Mouse (Mus musculus) forebrain, embryonic 15.5 days (tissue): ENCODE results near the gene Hmga2. TPM values are rescaled to one million over a fixed set of nuclear protein-coding genes. Genes with fewer than 3 reads are reported as not detected.
A peak's percentile ranks its signal among the peaks of the same experiment; 100 is the strongest.

Experiments used
- ATAC-seq: fragments of 200-750 bp; cut with Nextera tagmentation; replicated peaks from 2 replicates; pipeline ENCODE4 v1.8.0; 2017; ENCODE audit warnings: mild to moderate bottlenecking, moderate TSS enrichment, moderate library complexity
- H3K27ac ChIP-seq: fragments of 300-500 bp; sonication (generic); replicated peaks from 2 replicates; pipeline ENCODE4 v1.5.1; 2015; ENCODE audit warnings: mild to moderate bottlenecking, inconsistent platforms
- H3K27me3 ChIP-seq: fragments of 300-500 bp; sonication (generic); 2 replicates; pipeline ENCODE4 v1.6.1; 2015; ENCODE audit warnings: inconsistent platforms
- H3K36me3 ChIP-seq: fragments of 300-500 bp; sonication (generic); 2 replicates; pipeline ENCODE4 v1.6.1; 2015; ENCODE audit warnings: mild to moderate bottlenecking, inconsistent platforms
- H3K4me1 ChIP-seq: fragments of 300-500 bp; sonication (generic); 2 replicates; pipeline ENCODE4 v1.6.1; 2015; ENCODE audit warnings: inconsistent platforms
- H3K4me2 ChIP-seq: fragments of 300-500 bp; sonication (generic); replicated peaks from 2 replicates; pipeline ENCODE4 v1.6.1; 2015; ENCODE audit warnings: mild to moderate bottlenecking, inconsistent platforms
- H3K4me3 ChIP-seq: fragments of 300-500 bp; sonication (generic); 2 replicates; pipeline ENCODE4 v1.5.1; 2015; ENCODE audit warnings: mild to moderate bottlenecking, inconsistent platforms
- H3K9ac ChIP-seq: fragments of 300-500 bp; sonication (generic); replicated peaks from 2 replicates; pipeline ENCODE4 v1.6.1; 2015; ENCODE audit warnings: mild to moderate bottlenecking, inconsistent platforms
- H3K9me3 ChIP-seq: fragments of 300-500 bp; sonication (generic); 2 replicates; pipeline ENCODE4 v1.6.1; 2016; ENCODE audit warnings: inconsistent platforms
- WGBS: fragments of 180-500 bp; shearing (Covaris S2); methylation state at CpG from one replicate; pipeline ENCODE4 v1.1.7; 2015; ENCODE audit warnings: mixed read lengths; 5-methylcytosine and 5-hydroxymethylcytosine counted together
- polyA plus RNA-seq: library from polyadenylated mRNA; unstranded; fragments of >200 nt; fragmentation: Nextera tagmentation; extraction: Ambion mirVana; gene quantifications from 2 replicates; pipeline ENCODE4 v1.2.1, GENCODE M21; 2015

Hmga2 gene
- polyA plus RNA-seq, 1 experiment from 2014 or later: 1.4 TPM

DNA sequence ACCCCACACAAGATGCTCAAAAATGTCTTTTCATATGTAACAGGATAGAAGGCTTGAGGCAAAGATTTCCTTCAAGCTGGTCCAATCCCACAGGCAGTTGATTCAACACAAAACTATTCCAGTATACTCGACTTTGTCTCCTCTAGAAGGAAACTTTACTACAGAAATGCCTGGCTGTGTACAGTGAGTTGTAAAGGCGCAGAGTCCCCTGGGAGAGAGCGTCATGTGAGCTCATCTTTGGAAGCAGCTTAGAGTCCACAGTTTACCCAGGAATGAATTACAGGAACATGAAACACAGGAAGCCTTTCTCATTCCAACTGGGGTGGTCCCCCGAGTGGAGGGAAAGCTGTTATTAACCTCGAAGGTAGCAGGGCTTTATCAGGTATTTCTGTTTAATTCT, 11.1 kb downstream of the Hmga2 start:
- Histone ChIP-seq H3K27ac (no peak overlapping the region), H3K9me3 (no peaks in the 10 kb centered on the region), H3K36me3 (no peaks in the 10 kb centered on the region), H3K4me2 (no peak overlapping the region), H3K4me3 (no peak overlapping the region), H3K27me3 (no peaks in the 10 kb centered on the region), H3K9ac (no peak overlapping the region), H3K4me1 (no peaks in the 10 kb centered on the region)
- WGBS: 78% methylated on average over 5 of the region's 5 CpGs
- no peak for ATAC-seq

DNA sequence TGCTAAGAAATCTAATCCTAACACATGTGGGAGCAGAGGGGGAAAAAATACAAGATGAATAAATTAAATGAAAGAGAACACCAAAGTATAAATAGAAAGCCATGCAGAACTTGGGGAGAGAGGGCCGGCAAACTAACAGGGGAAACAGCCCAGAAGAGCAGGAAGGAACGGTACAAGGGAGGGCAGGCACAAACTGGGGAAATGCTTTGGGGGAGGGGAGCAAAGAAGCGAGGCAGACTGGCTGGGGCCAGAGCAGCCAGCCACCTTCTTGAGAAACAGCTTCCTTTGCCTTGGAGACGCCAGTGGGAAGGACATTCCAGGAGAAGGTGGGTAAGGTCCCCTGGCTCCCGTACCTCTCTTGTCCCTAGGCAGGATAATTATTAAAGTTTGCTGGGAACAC, 14.5 kb downstream of the Hmga2 start:
- Histone ChIP-seq H3K36me3 (no peaks in the 10 kb centered on the region), H3K27ac (no peak overlapping the region), H3K4me2 (no peak overlapping the region), H3K4me3 (no peak overlapping the region), H3K4me1 (no peaks in the 10 kb centered on the region), H3K9me3 (no peaks in the 10 kb centered on the region), H3K9ac (no peak overlapping the region), H3K27me3 (no peaks in the 10 kb centered on the region)
- 34% methylated on average over 5 of the region's 5 CpGs for WGBS
- no peak for ATAC-seq

DNA sequence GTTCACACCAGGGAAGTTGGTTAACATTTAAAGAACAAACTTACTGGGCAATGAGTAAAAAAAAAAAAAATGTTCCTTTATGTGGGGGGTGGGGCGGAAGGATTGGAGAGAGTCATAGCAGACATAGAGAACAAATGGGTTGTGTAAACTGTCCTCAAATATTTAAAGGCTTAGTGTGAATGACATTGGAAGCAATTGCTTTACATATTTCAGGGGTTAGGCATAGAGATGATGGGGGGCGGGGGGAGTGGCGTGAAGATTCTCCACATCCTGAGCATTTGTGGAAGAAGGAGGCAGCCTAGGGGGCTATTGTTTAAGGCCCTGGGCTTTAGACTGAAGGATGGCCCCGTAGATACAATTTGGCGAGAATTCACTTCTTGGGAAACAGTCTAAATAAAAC, 15.0 kb downstream of the Hmga2 start:
- Histone ChIP-seq H3K4me2 (no peak overlapping the region), H3K27ac (no peak overlapping the region), H3K4me3 (no peak overlapping the region), H3K9ac (no peak overlapping the region), H3K36me3 (no peaks in the 10 kb centered on the region), H3K27me3 (no peaks in the 10 kb centered on the region), H3K9me3 (no peaks in the 10 kb centered on the region), H3K4me1 (no peaks in the 10 kb centered on the region)
- no peak for ATAC-seq
- 88% methylated on average over 5 of the region's 5 CpGs for WGBS

DNA sequence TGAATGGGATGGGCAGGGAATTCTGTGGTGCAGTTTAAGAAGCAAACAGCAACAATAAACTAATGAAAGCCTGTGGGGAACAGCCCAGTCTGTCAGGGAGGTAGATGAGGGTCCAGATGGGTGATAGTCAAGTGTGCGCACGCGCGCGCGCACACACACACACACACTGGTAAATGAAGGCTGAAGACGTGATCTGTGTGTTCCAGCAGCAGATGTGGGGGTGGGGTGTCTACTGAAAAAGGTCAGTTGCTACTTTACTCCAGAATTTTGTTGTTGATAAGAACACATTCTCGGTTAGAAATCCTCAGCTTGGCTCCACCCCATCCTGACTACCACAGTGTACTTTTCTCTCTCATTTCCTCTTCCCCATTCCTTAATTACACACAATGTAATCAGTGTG, 17.4 kb downstream of the Hmga2 start:
- H3K36me3 ChIP-seq: no peaks in the 10 kb centered on the region
- no peaks in the 10 kb centered on the region for H3K4me1 ChIP-seq
- H3K4me3 ChIP-seq: no peak overlapping the region
- 92% methylated on average over 8 of the region's 8 CpGs for WGBS
- no peak overlapping the region for H3K4me2 ChIP-seq
- H3K9me3 ChIP-seq: no peaks in the 10 kb centered on the region
- H3K27ac ChIP-seq: no peak overlapping the region
- no peak for ATAC-seq
- no peaks in the 10 kb centered on the region for H3K27me3 ChIP-seq
- H3K9ac ChIP-seq: no peak overlapping the region

DNA sequence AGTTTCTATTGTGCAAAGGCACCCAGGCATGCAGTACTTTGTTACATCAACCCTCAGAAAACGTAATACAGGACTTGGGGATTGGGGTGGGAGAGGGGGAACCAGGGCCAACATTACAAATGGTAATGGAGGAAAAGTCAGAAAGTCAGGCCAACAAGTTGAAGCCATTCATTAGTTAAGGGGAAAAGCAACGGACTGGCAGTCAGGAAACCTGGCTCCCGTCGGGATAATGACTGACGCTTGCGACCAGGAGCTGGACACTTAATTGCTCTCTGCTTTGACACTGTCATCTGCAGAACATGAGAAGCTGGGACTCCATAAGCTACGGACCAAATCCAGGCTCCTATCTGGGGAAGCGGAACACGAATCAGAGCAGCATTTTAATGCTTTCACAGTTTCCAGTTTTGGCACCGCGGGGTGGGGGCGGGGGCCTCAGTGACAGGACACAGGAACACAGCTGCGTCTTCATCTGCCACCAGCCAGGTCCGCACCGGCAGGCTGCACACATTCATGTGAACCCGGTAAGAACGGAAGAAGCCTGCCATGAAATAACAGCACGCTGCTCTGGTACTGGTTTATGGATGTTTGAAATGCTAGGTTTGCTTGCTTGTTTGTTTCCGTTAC, 26.5 kb downstream of the Hmga2 start:
- 37% methylated on average over 19 of the region's 19 CpGs for WGBS
- Histone ChIP-seq H3K4me3 (0 out of 2 replicates have a peak overlapping the region, but pooled peaks have one; percentile 11), H3K4me2 (peak overlapping the region; percentile 37), H3K27me3 (no peaks in the 10 kb centered on the region), H3K9me3 (no peaks in the 10 kb centered on the region), H3K9ac (0 out of 2 replicates have a peak overlapping the region, but pooled peaks have one; percentile 19), H3K27ac (no peak overlapping the region), H3K4me1 (peaks cover 10% of the 10 kb centered on the region), H3K36me3 (no peaks in the 10 kb centered on the region)
- no peak for ATAC-seq

DNA sequence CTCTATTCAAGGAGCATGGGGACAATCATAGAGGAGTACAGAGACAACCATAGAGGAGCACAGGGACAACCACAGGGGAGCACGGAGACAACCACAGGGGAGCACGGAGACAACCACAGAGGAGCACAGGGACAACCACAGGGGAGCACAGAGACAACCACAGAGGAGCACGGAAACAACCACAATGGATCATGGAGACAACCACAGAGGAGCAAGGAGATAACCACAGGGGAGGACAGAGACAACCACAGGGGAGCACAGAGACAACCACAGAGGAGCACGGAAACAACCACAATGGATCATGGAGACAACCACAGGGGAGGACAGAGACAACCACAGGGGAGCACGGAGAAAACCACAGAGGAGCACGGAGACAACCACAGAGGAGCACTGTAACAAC, 29.5 kb downstream of the Hmga2 start:
- no peak overlapping the region for H3K27ac ChIP-seq
- H3K9me3 ChIP-seq: no peaks in the 10 kb centered on the region
- no peak overlapping the region for H3K9ac ChIP-seq
- H3K36me3 ChIP-seq: no peaks in the 10 kb centered on the region
- H3K4me1 ChIP-seq: peaks cover 10% of the 10 kb centered on the region
- no peak overlapping the region for H3K4me2 ChIP-seq
- no peak for ATAC-seq
- WGBS: 97% methylated on average over 6 of the region's 6 CpGs
- no peak overlapping the region for H3K4me3 ChIP-seq
- H3K27me3 ChIP-seq: no peaks in the 10 kb centered on the region

DNA sequence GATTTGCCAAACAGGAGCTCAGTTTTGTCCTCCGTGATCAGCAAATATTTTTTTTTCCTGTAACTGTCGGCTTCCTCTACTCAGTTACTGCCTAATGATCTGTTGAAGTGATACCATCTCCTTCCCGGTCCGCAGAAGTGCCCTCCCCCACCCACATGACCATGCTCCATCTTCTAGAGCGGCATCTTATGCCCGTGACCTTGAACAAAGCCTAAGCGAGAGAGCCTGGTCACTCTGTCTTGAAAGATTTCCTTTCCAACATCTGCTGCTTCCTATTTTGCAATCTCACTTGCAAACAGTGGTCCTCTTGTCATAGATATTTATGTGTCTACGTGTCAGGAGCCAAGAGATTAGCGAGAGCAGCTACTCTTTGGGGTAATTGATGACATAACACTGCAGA, 30.1 kb downstream of the Hmga2 start:
- Histone ChIP-seq H3K27me3 (no peaks in the 10 kb centered on the region), H3K9me3 (no peaks in the 10 kb centered on the region), H3K36me3 (no peaks in the 10 kb centered on the region), H3K9ac (no peak overlapping the region), H3K4me3 (no peak overlapping the region), H3K4me2 (no peak overlapping the region), H3K4me1 (peaks cover 10% of the 10 kb centered on the region), H3K27ac (no peak overlapping the region)
- 88% methylated on average over 9 of the region's 9 CpGs for WGBS
- ATAC-seq: no peak

DNA sequence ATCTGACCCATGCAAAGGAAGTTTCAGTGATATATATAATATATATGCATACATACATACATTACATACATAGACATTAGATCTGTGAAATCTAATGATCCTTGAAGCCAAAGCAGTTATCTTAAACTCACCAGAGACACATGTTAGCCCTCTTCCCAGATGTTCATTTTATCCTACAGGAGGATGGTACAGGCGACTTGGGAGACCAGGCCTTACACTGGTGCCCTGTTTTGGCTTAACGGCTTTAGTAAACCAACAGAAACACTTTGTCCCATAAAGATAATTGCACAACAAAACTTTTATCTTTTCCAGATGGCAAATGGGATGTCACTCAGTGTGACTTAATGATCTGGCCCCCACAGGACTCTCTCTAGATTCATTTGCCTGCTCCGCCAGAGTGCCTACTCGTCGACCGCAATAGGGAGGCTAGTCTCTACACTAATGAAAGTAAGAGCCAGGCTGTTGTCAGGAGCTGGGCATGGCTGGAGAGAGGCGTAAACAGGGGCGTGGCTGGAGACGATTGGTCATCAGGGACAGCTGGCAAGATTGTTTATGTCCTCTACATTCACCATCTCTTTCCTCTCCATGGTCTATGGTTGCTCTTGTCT, 31.7 kb downstream of the Hmga2 start:
- Histone ChIP-seq H3K9ac (no peak overlapping the region), H3K4me3 (no peak overlapping the region), H3K36me3 (no peaks in the 10 kb centered on the region), H3K27ac (no peak overlapping the region), H3K27me3 (no peaks in the 10 kb centered on the region), H3K9me3 (no peaks in the 10 kb centered on the region), H3K4me2 (no peak overlapping the region), H3K4me1 (peaks cover 5% of the 10 kb centered on the region)
- 84% methylated on average over 9 of the region's 9 CpGs for WGBS
- ATAC-seq: no peak

DNA sequence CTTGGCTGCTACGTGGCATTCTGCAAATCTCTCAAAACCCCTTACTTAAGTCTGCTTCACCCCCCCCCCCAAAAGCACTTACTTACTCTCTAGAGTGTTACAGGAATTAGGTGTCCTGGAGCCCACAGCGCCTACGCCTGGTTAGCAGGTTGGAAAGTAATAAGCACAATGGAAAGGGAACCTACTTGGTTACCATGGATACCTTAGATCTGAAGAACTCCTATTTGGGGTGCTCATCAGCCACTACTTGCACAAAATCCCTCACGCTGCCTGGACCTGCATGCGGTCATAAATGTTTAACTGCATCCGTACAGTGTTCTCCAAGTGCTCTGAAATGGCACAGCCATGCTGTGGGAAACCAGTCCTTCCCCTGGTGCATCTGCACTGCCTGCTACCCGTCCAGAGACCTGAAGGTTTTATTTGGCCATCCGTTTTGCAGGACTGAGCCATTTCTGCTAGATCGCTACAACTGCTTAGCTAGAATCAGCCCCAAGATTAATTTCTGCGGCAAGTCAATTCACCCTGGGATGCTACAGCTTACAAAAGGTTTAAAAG, 32.4 kb downstream of the Hmga2 start:
- no peak; the same call in 1 of the 2 replicates for ATAC-seq
- Histone ChIP-seq H3K4me3 (no peak overlapping the region), H3K4me2 (no peak overlapping the region), H3K27me3 (no peaks in the 10 kb centered on the region), H3K9me3 (no peaks in the 10 kb centered on the region), H3K9ac (no peak overlapping the region), H3K27ac (no peak overlapping the region), H3K4me1 (no peaks in the 10 kb centered on the region), H3K36me3 (no peaks in the 10 kb centered on the region)
- WGBS: 54% methylated on average over 10 of the region's 10 CpGs

DNA sequence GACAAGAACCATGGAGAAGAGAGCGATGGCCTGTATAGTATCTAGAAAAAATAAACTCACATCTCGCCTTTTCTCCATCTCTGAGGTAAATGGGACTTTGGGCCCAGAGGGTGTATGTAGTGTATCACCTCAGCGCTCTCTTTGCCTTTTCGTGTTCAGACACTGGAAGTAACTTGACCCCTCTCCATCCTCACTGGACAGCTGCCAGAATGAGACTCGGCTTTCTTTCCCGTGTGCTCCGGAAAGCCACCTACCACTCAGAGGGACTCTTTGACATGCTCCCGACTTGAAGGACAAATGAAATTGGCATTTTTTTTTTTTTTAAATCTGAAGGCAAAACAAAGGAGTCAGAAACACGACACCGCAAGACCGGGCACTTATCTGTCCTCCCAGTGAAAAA, 35.0 kb downstream of the Hmga2 start:
- Histone ChIP-seq H3K27ac (no peak overlapping the region), H3K27me3 (no peaks in the 10 kb centered on the region), H3K36me3 (no peaks in the 10 kb centered on the region), H3K4me1 (no peaks in the 10 kb centered on the region), H3K4me2 (no peak overlapping the region), H3K4me3 (no peak overlapping the region), H3K9ac (no peak overlapping the region), H3K9me3 (no peaks in the 10 kb centered on the region)
- 25% methylated on average over 11 of the region's 11 CpGs for WGBS
- ATAC-seq: no peak

DNA sequence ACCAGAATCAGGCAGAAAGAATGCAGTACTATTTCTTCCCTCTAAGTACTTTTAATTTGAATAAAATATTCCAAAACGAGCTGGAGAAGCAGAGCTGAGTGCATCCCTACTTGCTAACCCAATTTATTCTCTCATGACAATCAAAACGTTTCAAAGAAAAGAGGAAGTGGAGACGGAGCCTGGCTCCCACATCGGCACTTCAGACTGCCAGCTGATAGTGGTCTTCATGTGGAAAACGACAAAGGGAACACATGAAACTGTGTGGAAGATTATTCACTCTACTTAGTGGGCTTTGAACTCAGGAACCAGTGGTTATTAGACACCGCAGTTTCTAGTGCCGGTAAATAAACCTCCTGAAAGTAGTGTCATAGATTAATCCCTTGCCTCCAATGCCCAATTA, 41.8 kb downstream of the Hmga2 start:
- Histone ChIP-seq H3K9me3 (no peaks in the 10 kb centered on the region), H3K4me1 (peaks cover 2% of the 10 kb centered on the region; the same call in 1 of the 2 replicates), H3K36me3 (no peaks in the 10 kb centered on the region), H3K27me3 (no peaks in the 10 kb centered on the region), H3K9ac (no peak overlapping the region), H3K4me3 (no peak overlapping the region), H3K4me2 (no peak overlapping the region), H3K27ac (no peak overlapping the region)
- 18% methylated on average over 7 of the region's 7 CpGs for WGBS
- no peak for ATAC-seq

DNA sequence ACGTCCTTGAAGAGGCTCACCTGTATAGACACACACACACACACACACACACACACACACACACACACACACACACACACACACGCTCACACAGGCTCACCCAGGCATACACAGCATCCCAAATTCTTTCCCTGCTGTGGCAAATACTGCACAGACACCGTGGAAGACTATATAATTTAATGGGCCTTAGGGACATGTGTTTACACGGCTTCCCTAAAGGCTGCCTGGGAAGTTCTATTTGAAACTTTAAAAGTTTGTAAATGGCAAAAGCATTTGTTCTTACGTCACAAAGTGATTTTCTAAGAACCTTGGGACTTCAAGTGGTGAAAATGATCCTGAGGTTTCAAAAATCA, 42.8 kb downstream of the Hmga2 start:
- no peaks in the 10 kb centered on the region for H3K27me3 ChIP-seq
- 55% methylated on average over 5 of the region's 5 CpGs for WGBS

More for the DNA sequence above, 42.8 kb downstream of the Hmga2 start:
- no peak overlapping the region for H3K4me3 ChIP-seq
- no peak overlapping the region for H3K27ac ChIP-seq
- no peak overlapping the region for H3K4me2 ChIP-seq
- no peak overlapping the region for H3K9ac ChIP-seq
- no peak for ATAC-seq
- peaks cover 12% of the 10 kb centered on the region for H3K4me1 ChIP-seq
- H3K36me3 ChIP-seq: no peaks in the 10 kb centered on the region
- no peaks in the 10 kb centered on the region for H3K9me3 ChIP-seq
